Mouse (Mus musculus): ENCODE results near the gene Prg3. TPM values are rescaled to one million over a fixed set of nuclear protein-coding genes. Genes with fewer than 3 reads are reported as not detected.

The Prg3 gene
- not detected in 2 replicates for total RNA-seq (2021)
- long read RNA-seq, experiment 1 = 0 reads
- long read RNA-seq, experiment 2 = 0 reads

DNA sequence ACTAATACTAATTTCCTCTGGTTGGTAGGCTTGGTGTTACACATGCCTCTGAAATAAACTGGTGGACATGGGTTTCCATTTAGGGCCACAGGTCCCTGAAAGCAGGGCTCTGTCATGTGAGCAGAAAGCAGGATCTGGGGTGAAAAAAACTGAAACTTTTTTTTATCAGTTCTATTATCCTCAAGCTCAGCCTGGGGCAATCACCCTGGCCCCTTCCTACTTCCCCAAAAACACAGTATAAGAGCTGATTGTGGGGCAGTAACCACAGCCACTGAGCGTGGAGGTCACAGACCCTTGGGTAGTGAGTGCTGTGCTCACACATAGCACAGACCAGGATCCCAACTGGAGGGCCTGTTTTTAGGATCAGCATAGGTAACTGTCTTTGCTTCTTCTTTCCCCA is at the start of gene Prg3:
TSS of gene Prg3 (plus strand) at position 286 of the 400 bp plus-strand sequence.
- DNase-seq = no peak

DNA sequence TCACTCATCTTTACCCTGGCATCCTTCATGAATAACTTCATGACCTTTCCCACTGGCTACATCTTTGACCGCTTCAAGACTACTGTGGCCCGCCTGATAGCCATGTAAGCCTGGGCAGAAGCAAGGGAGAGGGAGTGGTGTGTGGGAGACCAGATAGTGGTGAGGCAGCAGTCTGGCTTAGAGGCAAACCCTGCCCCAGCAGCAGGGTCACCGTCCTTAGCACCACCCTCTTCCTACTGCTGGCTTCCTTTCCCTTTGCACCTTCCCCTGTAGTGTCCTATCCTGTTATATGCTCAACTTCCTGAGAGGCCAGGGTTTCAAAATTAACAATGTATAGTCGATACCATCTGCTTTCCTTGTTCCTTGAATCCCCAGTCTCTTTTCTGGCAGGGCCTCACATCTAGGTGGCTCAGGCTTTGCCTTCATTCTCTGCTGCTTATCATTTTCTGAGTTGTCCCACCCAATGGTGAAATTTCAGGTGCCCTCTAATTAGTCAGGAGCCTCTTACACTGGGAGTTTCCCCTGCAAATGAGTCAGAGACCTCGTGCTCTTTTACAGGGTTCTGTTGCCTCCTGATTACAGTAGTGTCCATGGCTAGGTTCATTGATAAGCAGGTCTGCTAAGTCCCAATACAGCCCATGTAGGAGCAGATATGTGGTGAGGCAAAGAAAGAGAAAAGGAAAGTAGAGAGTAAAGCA is 49.6 kb upstream of the Prg3 start:
- DNase-seq = peak; percentile 39

DNA sequence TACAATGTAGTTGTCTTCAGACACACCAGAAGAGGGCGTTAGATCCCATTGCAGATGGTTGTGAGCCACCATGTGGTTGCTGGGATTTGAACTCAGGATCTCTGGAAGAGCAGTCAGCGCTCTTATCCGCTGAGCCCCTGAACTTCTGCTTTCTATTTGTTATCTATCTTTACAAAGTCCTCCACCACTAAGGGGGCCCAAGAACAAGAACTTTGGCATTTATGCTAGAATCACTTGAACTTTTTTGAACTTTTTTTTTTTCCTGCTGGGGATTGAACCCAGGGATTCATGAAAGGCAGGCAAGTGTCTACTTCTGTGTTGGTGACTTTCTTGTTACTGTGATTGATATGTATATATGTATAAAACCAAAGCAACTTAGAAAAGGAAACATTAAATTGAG is 48.7 kb upstream of the Prg3 start:
- DNase-seq = no peak

- no peak for DNase-seq
These were observed 48.3 kb upstream of the Prg3 start for GRCm38 (mm10) chr2:84939711-84940110.

DNA sequence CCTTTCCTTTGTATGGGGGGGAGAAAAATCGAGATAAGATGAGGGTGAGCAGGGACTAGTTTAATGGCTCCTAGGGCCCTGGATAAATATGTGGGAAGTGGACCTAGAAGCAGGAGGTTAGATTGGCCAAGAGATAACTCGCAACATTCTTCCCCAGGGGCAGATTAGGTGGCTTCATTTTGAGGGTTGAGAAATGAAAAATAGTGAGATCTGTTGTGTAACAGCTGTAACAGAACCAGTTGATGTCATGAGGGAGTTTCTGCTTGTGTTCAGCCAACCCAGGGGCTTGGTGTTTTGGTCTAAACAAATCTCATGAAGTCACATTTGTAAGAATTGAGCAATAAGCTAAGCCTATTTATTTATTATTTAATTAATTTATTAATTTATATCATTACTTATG is 46.7 kb upstream of the Prg3 start:
- no peak for DNase-seq

DNA sequence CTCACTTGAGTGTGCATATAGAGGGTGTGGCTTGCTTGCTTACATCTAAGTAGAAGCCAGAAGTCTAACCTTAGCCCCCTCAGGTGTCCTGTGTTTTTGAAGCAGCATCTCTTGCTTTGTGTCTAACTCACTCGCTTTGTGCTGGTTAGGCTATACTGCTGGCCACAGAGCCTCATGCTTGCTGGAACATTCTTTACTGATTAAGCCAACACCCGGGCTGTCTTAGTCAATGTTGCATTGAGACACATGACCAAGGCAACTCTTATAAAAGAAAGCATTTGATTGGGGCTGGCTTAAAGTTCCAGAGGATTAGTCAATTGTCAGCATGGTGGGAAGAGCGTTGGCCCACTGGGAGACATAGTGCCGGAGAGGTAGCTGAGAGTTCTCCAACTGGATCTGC is 46.2 kb upstream of the Prg3 start:
- no peak for DNase-seq

- no peak for DNase-seq
These were observed 40.8 kb upstream of the Prg3 start for GRCm38 (mm10) chr2:84947154-84947771.

DNA sequence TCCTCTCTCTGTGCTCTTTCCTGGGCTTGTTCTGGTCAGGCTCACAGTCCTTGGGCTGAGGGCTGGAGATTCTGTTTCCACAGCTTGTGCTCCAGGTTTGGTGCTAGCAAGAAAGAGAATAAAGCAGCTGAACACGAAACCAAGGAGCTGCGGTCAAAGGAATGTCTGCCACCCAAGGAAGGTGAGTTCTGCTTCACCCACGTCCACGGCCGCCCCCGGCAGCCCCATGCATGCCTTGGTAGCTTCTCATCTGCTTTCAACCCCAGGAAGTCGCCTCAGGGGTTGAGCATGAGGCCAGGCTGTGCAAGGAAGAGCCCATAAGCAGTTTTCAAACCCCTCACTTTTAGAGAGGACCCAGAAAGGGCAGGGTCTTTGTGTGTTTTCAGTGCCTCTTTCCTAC is 39.8 kb upstream of the Prg3 start:
- no peak for DNase-seq

DNA sequence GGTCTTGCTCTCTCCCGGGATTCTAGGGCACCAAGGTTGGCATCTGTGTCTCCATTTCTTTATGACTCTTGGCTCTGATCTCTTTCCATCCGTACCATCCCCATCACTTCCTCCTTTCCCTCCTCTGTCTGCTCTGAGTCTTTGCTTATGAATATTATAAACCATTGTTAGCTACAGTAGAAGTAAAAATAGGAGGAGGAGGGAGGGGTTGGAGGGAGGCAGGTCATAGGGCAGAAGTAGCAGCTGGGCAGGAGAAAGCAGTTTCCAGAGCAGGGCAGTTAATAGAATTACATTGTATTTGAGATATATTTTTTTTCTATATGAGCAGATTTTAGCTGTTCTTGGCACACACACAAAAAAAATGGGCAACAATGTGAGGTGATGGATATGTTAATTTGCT is 39.3 kb upstream of the Prg3 start:
- DNase-seq = no peak

DNA sequence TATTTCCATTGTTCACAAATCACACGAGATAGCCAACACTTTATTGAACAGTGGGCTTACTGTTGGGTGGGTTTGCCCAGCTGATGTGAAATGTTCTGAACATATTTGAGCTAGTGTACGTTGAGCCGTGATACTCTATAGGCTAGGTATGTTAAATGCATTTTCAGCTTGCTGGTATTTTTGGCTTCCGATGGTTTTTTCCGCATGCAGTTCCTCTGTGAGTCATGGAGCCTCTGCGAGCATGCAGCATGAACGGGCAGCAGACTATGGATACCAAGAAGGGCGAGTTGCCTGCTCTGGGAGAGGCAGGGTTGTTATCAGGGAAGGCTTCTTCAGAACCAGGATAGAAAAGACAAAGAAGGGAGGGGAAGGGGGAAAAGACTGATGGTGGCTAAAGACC is 37.0 kb upstream of the Prg3 start:
- DNase-seq = no peak

DNA sequence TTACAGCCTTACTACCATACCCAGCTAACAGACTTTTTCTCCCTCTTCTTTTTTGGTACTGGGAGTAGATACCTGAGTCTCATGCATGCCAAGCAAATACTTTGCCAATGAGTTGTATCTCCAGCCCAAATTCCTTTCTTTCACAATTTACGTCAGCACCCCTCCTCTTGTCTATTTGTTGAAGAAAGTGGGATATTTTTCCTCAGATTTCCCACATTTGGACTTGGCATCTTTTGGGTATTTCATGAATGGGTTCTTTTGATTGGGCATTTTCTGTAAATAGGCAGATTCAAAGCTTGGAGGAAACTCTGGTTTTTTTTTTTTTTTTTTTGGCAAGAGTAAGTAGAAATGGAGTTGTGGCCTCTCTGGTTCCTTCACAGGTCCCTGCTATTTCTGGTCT is 35.8 kb upstream of the Prg3 start:
- DNase-seq = no peak

DNA sequence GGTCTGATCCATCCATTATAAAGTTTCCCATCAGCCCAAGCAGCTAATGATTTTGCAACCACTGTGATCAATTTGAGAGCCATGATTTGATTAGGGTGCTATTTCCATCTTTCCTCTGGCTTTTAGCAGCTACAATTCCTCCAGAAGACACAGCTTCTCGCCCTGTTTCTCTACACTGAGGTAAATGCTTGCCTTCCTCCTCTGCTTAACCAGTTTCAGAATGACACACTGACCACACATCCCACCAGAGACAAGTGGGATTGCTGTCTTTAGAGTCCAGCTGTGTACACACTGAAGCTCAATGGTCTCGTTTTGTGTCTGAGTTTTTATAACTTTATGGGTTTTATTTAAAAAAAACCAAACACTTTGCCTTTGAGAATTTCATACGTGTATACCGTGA is 35.3 kb upstream of the Prg3 start:
- DNase-seq = no peak

- DNase-seq = no peak
These were observed 32.6 kb upstream of the Prg3 start for GRCm38 (mm10) chr2:84955435-84955834.

DNA sequence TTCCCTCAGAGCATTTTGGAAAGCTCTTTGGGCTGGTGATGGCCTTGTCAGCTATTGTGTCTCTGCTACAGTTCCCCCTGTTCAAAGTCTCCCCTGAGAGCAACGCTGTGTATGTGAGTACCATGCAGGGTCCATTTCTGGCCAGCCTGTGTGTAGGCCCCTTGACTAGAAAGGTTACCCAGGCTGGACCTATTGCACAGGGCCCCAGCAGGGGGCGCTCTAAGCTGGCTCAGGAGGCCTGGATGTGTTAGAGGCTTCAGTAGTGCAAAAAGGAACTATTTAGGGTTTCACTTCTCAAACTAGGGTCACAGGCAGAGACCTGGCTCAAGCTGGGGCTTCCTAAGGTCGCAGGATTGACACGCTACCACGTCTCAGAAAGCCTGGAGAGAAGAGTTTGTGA is 31.7 kb upstream of the Prg3 start:
- DNase-seq = peak; percentile 87

DNA sequence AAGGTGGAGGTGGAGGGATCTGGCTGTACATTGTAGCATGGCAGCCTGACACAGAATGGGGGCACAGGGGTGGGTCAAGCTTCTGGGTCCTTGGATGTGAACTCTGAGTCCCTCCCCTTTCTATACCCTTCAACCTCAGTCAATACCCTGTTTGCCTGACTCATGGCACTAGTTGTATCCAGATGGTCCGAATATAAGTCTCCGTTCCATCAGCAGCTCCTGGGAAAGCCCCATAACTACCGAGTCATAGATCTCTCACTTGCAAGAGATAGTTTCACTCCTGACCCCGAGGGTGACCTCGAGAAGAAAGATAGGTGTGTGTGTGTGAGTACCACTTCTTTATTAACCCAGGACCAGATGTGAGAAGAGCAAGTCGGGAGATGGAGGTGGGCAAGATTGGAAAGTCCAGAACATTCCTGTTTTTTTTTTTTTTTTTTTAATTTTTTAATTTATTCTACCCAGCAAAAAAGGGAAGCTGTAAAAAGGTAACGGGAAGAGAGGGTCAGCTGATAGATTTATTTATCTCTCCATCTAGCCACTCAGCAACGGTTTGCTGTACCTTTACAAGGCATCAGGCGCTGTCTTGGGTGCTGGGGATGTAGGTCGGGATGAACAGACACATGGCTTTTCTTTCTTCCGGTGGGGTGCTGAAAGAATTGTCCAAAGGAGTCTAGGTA is 29.3 kb upstream of the Prg3 start:
- DNase-seq = no peak

GRCm38 (mm10) chr2:84961300-84961699 is 26.7 kb upstream of the Prg3 start:
- DNase-seq = peak; percentile 86

DNA sequence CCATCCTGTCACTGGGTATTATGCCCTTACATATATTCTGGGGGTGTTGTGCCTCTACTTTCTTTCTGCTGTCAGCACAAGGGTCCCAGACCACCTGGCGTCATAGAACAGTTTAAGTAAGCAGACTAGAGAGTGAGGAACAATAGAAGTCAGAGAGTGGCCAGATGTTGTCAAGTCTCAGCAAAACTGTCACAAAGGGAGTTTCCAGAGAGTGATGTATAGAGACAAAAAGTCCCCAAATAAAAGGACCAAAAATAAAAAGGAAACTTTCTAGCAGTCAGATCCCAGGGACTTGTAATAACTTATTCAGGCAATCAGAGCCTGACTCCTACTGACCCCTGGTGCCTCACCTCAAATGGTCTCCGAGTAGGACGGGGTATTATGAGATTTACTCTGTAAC is 26.1 kb upstream of the Prg3 start:
- no peak for DNase-seq

GRCm38 (mm10) chr2:84962906-84963507 is 25.0 kb upstream of the Prg3 start:
- no peak for DNase-seq

DNA sequence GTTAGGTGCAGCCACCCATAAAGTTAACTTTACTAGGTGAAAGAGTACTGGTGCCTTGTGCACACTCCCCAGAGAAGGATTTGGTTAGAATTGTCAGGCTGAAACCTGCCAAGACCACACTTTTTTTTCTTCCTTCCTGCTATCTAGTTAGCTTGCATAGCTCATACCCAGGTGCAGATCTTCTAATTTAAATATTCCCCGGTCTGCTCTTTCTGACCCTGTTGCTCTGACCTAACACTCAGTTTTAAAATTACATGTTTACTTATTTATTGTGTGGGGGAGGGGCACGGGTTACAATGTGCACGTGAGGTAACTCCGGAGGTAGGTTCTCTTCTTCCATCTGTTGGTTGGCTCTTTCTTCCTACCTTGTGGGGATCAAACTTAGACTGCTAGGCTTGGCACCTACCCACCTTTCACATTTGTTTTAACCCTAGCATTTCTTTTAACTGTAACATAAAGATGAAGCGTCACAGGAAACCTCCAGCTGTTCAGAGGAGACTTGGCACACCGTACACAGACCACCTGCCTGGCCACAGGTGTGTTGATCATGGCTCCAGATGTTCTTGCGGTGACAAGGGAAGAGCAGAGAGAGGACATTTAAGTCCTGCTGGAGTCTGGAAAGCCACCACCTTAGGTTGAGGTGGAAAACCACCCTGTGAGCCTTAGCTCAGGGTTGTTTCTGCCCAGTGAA is 23.8 kb upstream of the Prg3 start:
- no peak for DNase-seq

GRCm38 (mm10) chr2:84967318-84967991 is 20.6 kb upstream of the Prg3 start:
- no peak for DNase-seq

GRCm38 (mm10) chr2:84975580-84975979 is 12.4 kb upstream of the Prg3 start:
- no peak for DNase-seq

GRCm38 (mm10) chr2:84980188-84980587 is 7.8 kb upstream of the Prg3 start, which contains the start of gene Prg2:
TSS of gene Prg2 (plus strand) at chr2:84980461.
- DNase-seq = no peak
